Mouse (Mus musculus) CH12.LX (cell line): ENCODE measurements around the gene Trim29. TPM values are rescaled to one million over a fixed set of nuclear protein-coding genes. Genes with fewer than 3 reads are reported as not detected.

ENCODE experiments used
- DNase-seq: peaks from one replicate; pipeline ENCODE4 v3.0.0-alpha.2; 2013; ENCODE audit errors: extremely low read depth
- H3K27ac ChIP-seq: 2 replicates; pipeline ENCODE4 v1.5.1; 2012; ENCODE audit warnings: low read depth, mild to moderate bottlenecking, control low read depth, moderate library complexity; ENCODE audit not compliant: insufficient read depth
- H3K27me3 ChIP-seq: replicated peaks from 2 replicates; pipeline ENCODE3; 2012; ENCODE audit warnings: inconsistent platforms
- H3K36me3 ChIP-seq, 2 experiments: replicated peaks in 1 of 2; 2 replicates each; pipeline versions ENCODE3 to v1.6.1; 2012; ENCODE audit warnings: inconsistent platforms in 1 of 2, low read length in 1 of 2, mild to moderate bottlenecking in 1 of 2, mixed read lengths in 1 of 2, moderate library complexity in 1 of 2; ENCODE audit not compliant: control insufficient read depth in 1 of 2, insufficient read depth in 1 of 2
- H3K4me1 ChIP-seq, 2 experiments: 2 replicates each; pipeline ENCODE4 v1.6.1; 2012; ENCODE audit warnings: inconsistent platforms in 1 of 2, moderate library complexity in 1 of 2; ENCODE audit not compliant: insufficient read depth in 2 of 2, control insufficient read depth in 1 of 2
- H3K4me2 ChIP-seq: 2 replicates; pipeline ENCODE4 v1.6.1; 2012; ENCODE audit warnings: low read depth, mild to moderate bottlenecking, control low read depth; ENCODE audit not compliant: poor library complexity, insufficient read depth, severe bottlenecking
- H3K4me3 ChIP-seq, 3 experiments: fragments of 150-350 bp in 1 of 3; sonication (generic) in 1 of 3; replicated peaks in 1 of 3; 2 replicates each; pipeline versions ENCODE3 to v1.5.1; 2011 to 2012; ENCODE audit warnings: low read depth in 2 of 3, low read length in 2 of 3, mild to moderate bottlenecking in 2 of 3, moderate library complexity in 2 of 3, control low read depth in 1 of 3, improper control_type of control experiment in 1 of 3, inconsistent platforms in 1 of 3, mixed read lengths in 1 of 3; ENCODE audit not compliant: poor library complexity in 1 of 3
- H3K79me2 ChIP-seq: replicated peaks from 2 replicates; pipeline ENCODE4 v1.6.1; 2012; ENCODE audit warnings: mild to moderate bottlenecking, moderate library complexity; ENCODE audit not compliant: control insufficient read depth, poor library complexity, insufficient read depth, severe bottlenecking; ENCODE audit errors: extremely low read depth
- H3K9ac ChIP-seq: 2 replicates; pipeline ENCODE4 v1.6.1; 2012; ENCODE audit warnings: low read depth, mild to moderate bottlenecking, control low read depth, moderate library complexity; ENCODE audit not compliant: insufficient read depth
- H3K9me3 ChIP-seq: replicated peaks from 2 replicates; pipeline ENCODE3; 2012; ENCODE audit warnings: low read length, inconsistent platforms, mixed read lengths
- BHLHE40 ChIP-seq: IDR thresholded peaks from 2 replicates; pipeline ENCODE4 v1.6.1; 2011; ENCODE audit warnings: mild to moderate bottlenecking, low read depth, low read length, improper control_type of control experiment
- CHD2 ChIP-seq: IDR thresholded peaks from 2 replicates; pipeline ENCODE4 v1.6.1; 2011; ENCODE audit warnings: low read length, improper control_type of control experiment
- CTCF ChIP-seq, 2 experiments: IDR thresholded peaks in 1 of 2; conservative IDR thresholded peaks in 1 of 2; 2 replicates each; pipeline ENCODE4 v1.5.1; 2011 to 2012; ENCODE audit warnings: low read depth in 2 of 2, low read length in 2 of 2, improper control_type of control experiment in 1 of 2, inconsistent platforms in 1 of 2, mild to moderate bottlenecking in 1 of 2, moderate library complexity in 1 of 2
- EP300 ChIP-seq: IDR thresholded peaks from 2 replicates; pipeline ENCODE4 v1.6.1; 2011; ENCODE audit warnings: low read length, improper control_type of control experiment
- ETS1 ChIP-seq: conservative IDR thresholded peaks from 2 replicates; pipeline ENCODE4 v1.6.1; 2012; ENCODE audit warnings: low read depth, mild to moderate bottlenecking, inconsistent platforms, low read length, improper control_type of control experiment, moderate library complexity
- HCFC1 ChIP-seq: IDR thresholded peaks from 2 replicates; pipeline ENCODE4 v1.6.1; 2012; ENCODE audit warnings: low read depth, mild to moderate bottlenecking, inconsistent platforms, low read length, improper control_type of control experiment
- IRF4 ChIP-seq: IDR thresholded peaks from 2 replicates; pipeline ENCODE4 v1.6.1; 2014; ENCODE audit warnings: low read depth, mild to moderate bottlenecking, inconsistent platforms, low read length, improper control_type of control experiment
- KAT2A ChIP-seq: IDR thresholded peaks from 2 replicates; pipeline ENCODE4 v1.6.1; 2012; ENCODE audit warnings: low read length, improper control_type of control experiment, inconsistent platforms; ENCODE audit not compliant: insufficient replicate concordance
- MAFK ChIP-seq: IDR thresholded peaks from 2 replicates; pipeline ENCODE4 v1.6.1; 2011; ENCODE audit warnings: low read length, improper control_type of control experiment; ENCODE audit not compliant: insufficient replicate concordance
- MAX ChIP-seq: IDR thresholded peaks from 2 replicates; pipeline ENCODE4 v1.6.1; 2011; ENCODE audit warnings: low read length, improper control_type of control experiment
- MAZ ChIP-seq: IDR thresholded peaks from 2 replicates; pipeline ENCODE4 v1.6.1; 2012; ENCODE audit warnings: low read depth, mild to moderate bottlenecking, inconsistent platforms, low read length, improper control_type of control experiment, moderate library complexity
- MEF2A ChIP-seq: IDR thresholded peaks from 2 replicates; pipeline ENCODE4 v1.6.1; 2014; ENCODE audit warnings: low read depth, mild to moderate bottlenecking, inconsistent platforms, low read length, improper control_type of control experiment, borderline replicate concordance
- NELFE ChIP-seq: IDR thresholded peaks from 2 replicates; pipeline ENCODE4 v1.6.1; 2011; ENCODE audit warnings: low read depth, low read length, improper control_type of control experiment
- NRF1 ChIP-seq: IDR thresholded peaks from 2 replicates; pipeline ENCODE4 v1.6.1; 2014; ENCODE audit warnings: low read depth, mild to moderate bottlenecking, inconsistent platforms, low read length, improper control_type of control experiment, moderate library complexity
- POLR2A ChIP-seq: IDR thresholded peaks from 2 replicates; pipeline ENCODE4 v1.6.1; 2011; ENCODE audit warnings: low read depth, mild to moderate bottlenecking, improper control_type of control experiment, low read length
- RAD21 ChIP-seq: IDR thresholded peaks from 2 replicates; pipeline ENCODE4 v1.6.1; 2011; ENCODE audit warnings: low read depth, mild to moderate bottlenecking, low read length, improper control_type of control experiment, moderate library complexity
- RCOR1 ChIP-seq: conservative IDR thresholded peaks from 2 replicates; pipeline ENCODE4 v1.6.1; 2012; ENCODE audit warnings: low read depth, mild to moderate bottlenecking, inconsistent platforms, low read length, improper control_type of control experiment
- SMC3 ChIP-seq: IDR thresholded peaks from 2 replicates; pipeline ENCODE4 v1.6.1; 2011; ENCODE audit warnings: low read depth, low read length, improper control_type of control experiment
- TBP ChIP-seq: conservative IDR thresholded peaks from 2 replicates; pipeline ENCODE4 v1.6.1; 2011; ENCODE audit warnings: low read depth, low read length, improper control_type of control experiment
- TCF12 ChIP-seq: IDR thresholded peaks from 2 replicates; pipeline ENCODE4 v1.6.1; 2014; ENCODE audit warnings: low read depth, mild to moderate bottlenecking, inconsistent platforms, low read length, improper control_type of control experiment
- USF1 ChIP-seq: IDR thresholded peaks from 2 replicates; pipeline ENCODE4 v1.6.1; 2014; ENCODE audit warnings: low read depth, mild to moderate bottlenecking, inconsistent platforms, low read length, improper control_type of control experiment
- ZMIZ1 ChIP-seq: IDR thresholded peaks from 2 replicates; pipeline ENCODE4 v1.6.1; 2012; ENCODE audit warnings: low read depth, mild to moderate bottlenecking, inconsistent platforms, low read length, improper control_type of control experiment
- ZNF384 ChIP-seq: IDR thresholded peaks from 2 replicates; pipeline ENCODE4 v1.6.1; 2012; ENCODE audit warnings: low read depth, low read length, improper control_type of control experiment, inconsistent platforms
- dilution Hi-C: fragments of 300-500 bp; cut with MboI; formaldehyde crosslinking; loops from 2 replicates; pipeline ENCODE4 v1.14.3; 2020; ENCODE audit warnings: low sequenced_read_pairs; ENCODE audit not compliant: extremely low pct_unique_long_range_greater_than_20kb, extremely low pct_ligation_motif_present
- in situ Hi-C: fragments of 300-500 bp; cut with MboI; formaldehyde crosslinking; loops from 3 replicates; pipeline ENCODE4 v1.14.3; 2019; ENCODE audit warnings: low sequenced_read_pairs, low pct_ligation_motif_present, low pct_unique_long_range_greater_than_20kb, mixed read lengths
- polyA plus RNA-seq: library from polyadenylated mRNA; unstranded; fragments of >175 nt; gene quantifications from 2 replicates; pipeline ENCODE4 v1.2.1, GENCODE M21; 2012; ENCODE audit warnings: low read depth; ENCODE audit not compliant: insufficient read length
- total RNA-seq, 2 experiments: library from RNA; depleted of rRNA; stranded (reverse); fragments of 300-350 nt in 1 of 2; fragments of >200 nt in 1 of 2; gene quantifications; 2 replicates each; pipeline ENCODE4 v1.2.3; 2012 to 2014

Trim29 gene
- total and polyA plus RNA-seq, 3 experiments = 0.13 to 0.21 (median 0.17) TPM

- Histone ChIP-seq H3K79me2 (no peaks in the 10 kb centered on the region), H3K4me2 (peak overlapping the region; percentile 40), H3K27me3 (peaks cover 4% of the 10 kb centered on the region), H3K4me3 (no peak overlapping the region), H3K4me1 (peaks cover 25 to 73% of the 10 kb centered on the region in 2 experiments), H3K9me3 (no peaks in the 10 kb centered on the region), H3K9ac (no peak overlapping the region), H3K36me3 (no peaks in the 10 kb centered on the region), H3K27ac (no peak overlapping the region)
- dilution Hi-C loops (no loop called here), in situ Hi-C loops (no loop called here)
- peak; percentile 79 for DNase-seq
- TF ChIP-seq EP300 (peak; percentile 64), ETS1 (peak; percentile 64), MAZ (peak; percentile 51; the same call in 1 of the 2 replicates), KAT2A (0 out of 2 replicates have a peak, but pooled peaks have one; percentile 6), MEF2A (no peak; the same call in 1 of the 2 replicates), SMC3 (no peak), HCFC1 (no peak), NRF1 (no peak), ZMIZ1 (no peak), ZNF384 (peak; percentile 71), CHD2 (peak; percentile 41; the same call in 1 of the 2 replicates), BHLHE40 (peak; percentile 39; the same call in 1 of the 2 replicates), IRF4 (peak; percentile 50; the same call in 1 of the 2 replicates), RCOR1 (no peak), NELFE (no peak), USF1 (no peak), MAFK (0 out of 2 replicates have a peak, but pooled peaks have one; percentile 34), MAX (no peak), TCF12 (peak; percentile 78)
- TF ChIP-seq, all 38 proteins: peak for 10
These were observed 1.4 kb upstream of the Trim29 start for GRCm38 (mm10) chr9:43309087-43309872.

GRCm38 (mm10) chr9:43312190-43312589 is 1.5 kb downstream of the Trim29 start:
- in situ Hi-C loops (no loop called here), dilution Hi-C loops (no loop called here)
- H3K27ac ChIP-seq = no peak overlapping the region
- no peak overlapping the region for H3K9ac ChIP-seq
- no peaks in the 10 kb centered on the region for H3K36me3 ChIP-seq
- no peak for TF ChIP-seq TBP
- no peak; the same call in 1 of the 2 replicates for TF ChIP-seq SMC3
- peak in 1 of 2 experiments; percentile 21; a peak in 1 of 4 replicates for TF ChIP-seq CTCF (conservative IDR thresholded peaks at IDR 0.05 in 1 of 2, IDR thresholded peaks at IDR 0.05 in 1 of 2; ENCODE audit: low read depth in 2 of 2, low read length in 2 of 2)
- no peak for TF ChIP-seq IRF4
- TF ChIP-seq POLR2A = no peak
- no peak for TF ChIP-seq RAD21
- DNase-seq = no peak
- H3K9me3 ChIP-seq = no peaks in the 10 kb centered on the region
- no peaks in the 10 kb centered on the region for H3K79me2 ChIP-seq
- no peak overlapping the region for H3K4me3 ChIP-seq
- no peak overlapping the region for H3K4me2 ChIP-seq
- peaks cover 4% of the 10 kb centered on the region for H3K27me3 ChIP-seq
- H3K4me1 ChIP-seq = peaks cover 25 to 77% of the 10 kb centered on the region in 2 experiments
